Mouse (Mus musculus) adrenal gland, postnatal 4 days (tissue): Measurements from ENCODE around the gene Zbtb49. TPM values are rescaled to one million over a fixed set of nuclear protein-coding genes. Genes with fewer than 3 reads are reported as not detected.

Experiments used
- total RNA-seq, 2 experiments: library from RNA; stranded (reverse); gene quantifications; 2 replicates each; pipeline ENCODE4 v1.2.3; 2021

Zbtb49 gene
- total RNA-seq, 2 experiments from 2014 or later: 15.3 to 18.5 TPM

Other genes with a start within 250 kb of the Zbtb49 start
- 10 to 100 TPM; 30.8 to 34.4 TPM for gene Stx18, start 181.7 kb downstream of the Zbtb49 start, total RNA-seq
- gene Nsg1, start 60.5 kb downstream of the Zbtb49 start, total RNA-seq: 100 to 1,000 TPM; 120 to 121 TPM
- 10 to 100 TPM; 27.2 to 29.4 TPM for gene Lyar, start within 50 bp of the Zbtb49 start, total RNA-seq
- 10 to 100 TPM; 46.3 to 48.7 TPM for gene Tmem128, start 39.7 kb upstream of the Zbtb49 start, total RNA-seq
- 10 to 100 TPM; 10.3 to 12.7 TPM for gene Otop1, start 55.5 kb upstream of the Zbtb49 start, total RNA-seq
- gene Drd5, start 98.9 kb upstream of the Zbtb49 start, total RNA-seq: not detected